Mouse (Mus musculus) hindbrain, embryonic 12.5 days (tissue): ENCODE measurements around the gene 1700123O20Rik. TPM values are rescaled to one million over a fixed set of nuclear protein-coding genes. Genes with fewer than 3 reads are reported as not detected.

Experiments
- ATAC-seq: fragments of 200-750 bp; cut with Nextera tagmentation; 2 replicates; pipeline ENCODE4 v1.8.0; 2017; ENCODE audit warnings: moderate TSS enrichment; ENCODE audit not compliant: low FRiP score
- H3K27ac ChIP-seq: fragments of 300-500 bp; sonication (generic); 2 replicates; pipeline ENCODE4 v1.5.1; 2016; ENCODE audit warnings: mild to moderate bottlenecking
- H3K27me3 ChIP-seq: fragments of 300-500 bp; sonication (generic); 2 replicates; pipeline ENCODE4 v1.6.1; 2016; ENCODE audit warnings: mild to moderate bottlenecking
- H3K36me3 ChIP-seq: fragments of 300-500 bp; sonication (generic); 2 replicates; pipeline ENCODE4 v1.6.1; 2016; ENCODE audit warnings: mild to moderate bottlenecking
- H3K4me1 ChIP-seq: fragments of 300-500 bp; sonication (generic); 2 replicates; pipeline ENCODE4 v1.6.1; 2016
- H3K4me2 ChIP-seq: fragments of 300-500 bp; sonication (generic); replicated peaks from 2 replicates; pipeline ENCODE4 v1.6.1; 2016; ENCODE audit warnings: mild to moderate bottlenecking
- H3K4me3 ChIP-seq: fragments of 300-500 bp; sonication (generic); 2 replicates; pipeline ENCODE4 v1.5.1; 2016; ENCODE audit warnings: mild to moderate bottlenecking
- H3K9ac ChIP-seq: fragments of 300-500 bp; sonication (generic); 2 replicates; pipeline ENCODE4 v1.6.1; 2016; ENCODE audit warnings: mild to moderate bottlenecking, moderate library complexity
- H3K9me3 ChIP-seq: fragments of 300-500 bp; sonication (generic); replicated peaks from 2 replicates; pipeline ENCODE4 v1.6.1; 2016; ENCODE audit warnings: mild to moderate bottlenecking
- WGBS: fragments of 180-500 bp; shearing (Covaris S2); methylation state at CpG from one replicate; pipeline ENCODE4 v1.1.7; 2016; 5-methylcytosine and 5-hydroxymethylcytosine counted together
- polyA plus RNA-seq: library from polyadenylated mRNA; unstranded; fragments of >200 nt; fragmentation: Nextera tagmentation; extraction: Ambion mirVana; gene quantifications from 2 replicates; pipeline ENCODE4 v1.2.1, GENCODE M21; 2016

The 1700123O20Rik gene
- 83.3 and 86.4 TPM in 2 replicates for polyA plus RNA-seq

GRCm38 (mm10) chr14:54686063-54686521, at the start of gene 1700123O20Rik:
Gene 1700123O20Rik (plus strand): TSS chr14:54686216.
- under 1% methylated on average over 41 of the region's 41 CpGs for WGBS
- Histone ChIP-seq H3K9ac (peak within 1 kb of the TSS; percentile 89), H3K4me2 (peak within 1 kb of the TSS; percentile 84), H3K27me3 (no peaks in the 10 kb centered on the region), H3K9me3 (no peaks in the 10 kb centered on the region), H3K4me3 (peak within 1 kb of the TSS; percentile 88), H3K36me3 (peaks cover 25% of the 10 kb centered on the region), H3K27ac (peak within 1 kb of the TSS; percentile 96), H3K4me1 (peaks cover 23% of the 10 kb centered on the region)
- peak; percentile 80 for ATAC-seq

GRCm38 (mm10) chr14:54636954-54637353, 49.1 kb upstream of the 1700123O20Rik start:
- ATAC-seq, result no peak
- no peaks in the 10 kb centered on the region for H3K9me3 ChIP-seq
- no peaks in the 10 kb centered on the region for H3K27me3 ChIP-seq
- no peak overlapping the region for H3K27ac ChIP-seq
- H3K36me3 ChIP-seq, result peaks cover 49% of the 10 kb centered on the region
- no peak overlapping the region for H3K9ac ChIP-seq
- WGBS, result 48% methylated on average over 8 of the region's 8 CpGs
- no peak overlapping the region for H3K4me2 ChIP-seq
- H3K4me1 ChIP-seq, result peaks cover 18% of the 10 kb centered on the region
- H3K4me3 ChIP-seq, result no peak overlapping the region

DNA sequence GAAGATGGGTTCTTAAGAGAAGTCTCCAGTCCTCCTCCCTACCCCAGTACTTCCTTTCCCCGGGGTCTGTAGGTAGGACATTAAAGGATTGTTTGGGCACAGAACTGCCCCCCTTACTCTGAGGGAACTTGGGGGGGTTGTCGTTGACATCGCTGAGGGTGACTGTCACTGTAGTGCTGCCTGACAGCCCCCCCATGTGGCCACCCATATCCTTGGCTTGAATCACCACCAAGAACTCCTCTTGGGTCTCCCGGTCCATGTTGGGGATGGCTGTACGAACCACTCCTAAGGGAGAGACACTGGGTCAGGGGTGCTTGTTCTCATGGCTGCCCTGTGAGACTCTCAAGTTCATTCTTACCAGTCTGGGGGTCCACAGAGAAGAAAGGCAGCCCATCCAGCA, 47.8 kb upstream of the 1700123O20Rik start:
- Histone ChIP-seq H3K9me3 (no peaks in the 10 kb centered on the region), H3K4me1 (peaks cover 18% of the 10 kb centered on the region), H3K4me2 (no peak overlapping the region), H3K27ac (no peak overlapping the region), H3K27me3 (no peaks in the 10 kb centered on the region), H3K9ac (no peak overlapping the region; the same call in 1 of the 2 replicates), H3K36me3 (peaks cover 48% of the 10 kb centered on the region), H3K4me3 (no peak overlapping the region)
- ATAC-seq, result no peak
- WGBS, result 83% methylated on average over 5 of the region's 5 CpGs

GRCm38 (mm10) chr14:54640121-54640520, 45.9 kb upstream of the 1700123O20Rik start:
- Histone ChIP-seq H3K4me3 (peak overlapping the region; percentile 70), H3K27ac (peak overlapping the region; percentile 26; the same call in 1 of the 2 replicates), H3K4me2 (peak overlapping the region; percentile 87), H3K4me1 (peaks cover 18% of the 10 kb centered on the region), H3K36me3 (peaks cover 62% of the 10 kb centered on the region), H3K27me3 (no peaks in the 10 kb centered on the region), H3K9ac (peak overlapping the region; percentile 91), H3K9me3 (no peaks in the 10 kb centered on the region)
- 10% methylated on average over 4 of the region's 4 CpGs for WGBS
- no peak for ATAC-seq

DNA sequence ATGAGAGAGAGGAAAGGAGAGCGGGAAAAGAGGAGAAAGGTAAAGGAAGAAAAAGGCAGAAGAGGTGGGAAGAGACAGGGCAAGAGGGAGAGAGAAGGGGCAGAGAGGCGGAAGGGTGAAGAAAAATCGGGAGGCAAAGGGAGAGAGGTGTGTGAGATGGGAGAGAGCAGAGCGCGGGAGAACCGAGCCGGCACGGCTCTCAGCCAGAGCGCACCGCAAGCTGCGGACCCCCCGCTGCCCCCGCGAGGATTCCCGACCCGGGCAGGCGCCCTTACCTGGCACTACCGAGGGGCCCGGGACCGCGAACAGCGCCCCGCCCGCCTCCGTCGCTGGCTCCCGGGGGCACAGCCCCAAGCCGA, 45.1 kb upstream of the 1700123O20Rik start, which contains the start of gene Gm17606:
Gene Gm17606 (plus strand): TSS at position 7 of the 359 bp plus-strand sequence.
- Histone ChIP-seq H3K27ac (peak within 1 kb of the TSS; percentile 87), H3K36me3 (peaks cover 65% of the 10 kb centered on the region), H3K27me3 (no peaks in the 10 kb centered on the region), H3K4me2 (peak within 1 kb of the TSS; percentile 87), H3K9me3 (no peaks in the 10 kb centered on the region), H3K4me3 (peak within 1 kb of the TSS; percentile 70), H3K4me1 (peaks cover 18% of the 10 kb centered on the region), H3K9ac (peak within 1 kb of the TSS; percentile 91)
- WGBS, result 1% methylated on average over 27 of the region's 28 CpGs
- no peak for ATAC-seq

DNA sequence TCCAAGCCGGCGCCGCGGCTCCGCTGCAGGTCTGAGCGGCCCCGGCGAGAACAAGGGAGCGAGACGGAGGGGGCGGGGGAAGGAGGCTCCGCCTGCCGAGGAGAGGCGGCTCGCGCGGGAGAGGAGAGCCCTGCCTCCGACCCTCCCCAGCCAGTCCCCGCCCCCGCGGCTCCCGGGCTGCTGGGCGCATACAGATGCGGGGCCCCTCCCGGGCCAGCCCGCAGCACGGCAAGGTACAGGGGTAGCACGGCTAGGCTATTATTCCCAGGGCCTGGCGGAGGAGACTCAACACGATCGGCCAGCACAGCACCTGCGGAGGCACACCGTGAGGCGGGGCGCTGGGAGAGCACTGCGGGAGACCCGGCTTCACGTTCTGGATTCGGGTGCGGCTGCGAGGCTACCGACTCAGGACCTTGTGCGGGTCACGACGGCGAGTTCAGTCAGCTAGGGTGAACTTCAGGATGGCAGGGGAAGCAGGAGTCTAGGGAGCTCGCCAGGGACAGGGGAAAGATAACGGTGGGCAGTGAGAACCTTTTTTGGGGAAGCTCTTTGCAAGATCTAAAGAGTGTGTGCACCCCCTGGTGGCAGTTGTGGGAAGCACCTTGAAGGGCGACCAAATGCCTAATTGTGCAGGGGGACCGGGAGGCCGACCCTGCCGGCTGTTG, 44.6 kb upstream of the 1700123O20Rik start, which contains the start of gene Cdh24:
Gene Cdh24 (minus strand): TSS at position 60 of the 665 bp plus-strand sequence.
- Histone ChIP-seq H3K36me3 (peaks cover 65% of the 10 kb centered on the region), H3K9ac (peak within 1 kb of the TSS; percentile 91), H3K4me3 (peak within 1 kb of the TSS; percentile 70), H3K9me3 (no peaks in the 10 kb centered on the region), H3K4me1 (peaks cover 18% of the 10 kb centered on the region), H3K27ac (peak within 1 kb of the TSS; percentile 87), H3K27me3 (no peaks in the 10 kb centered on the region), H3K4me2 (peak within 1 kb of the TSS; percentile 87)
- ATAC-seq, result peak; percentile 91
- WGBS, result under 1% methylated on average over 52 of the region's 52 CpGs

DNA sequence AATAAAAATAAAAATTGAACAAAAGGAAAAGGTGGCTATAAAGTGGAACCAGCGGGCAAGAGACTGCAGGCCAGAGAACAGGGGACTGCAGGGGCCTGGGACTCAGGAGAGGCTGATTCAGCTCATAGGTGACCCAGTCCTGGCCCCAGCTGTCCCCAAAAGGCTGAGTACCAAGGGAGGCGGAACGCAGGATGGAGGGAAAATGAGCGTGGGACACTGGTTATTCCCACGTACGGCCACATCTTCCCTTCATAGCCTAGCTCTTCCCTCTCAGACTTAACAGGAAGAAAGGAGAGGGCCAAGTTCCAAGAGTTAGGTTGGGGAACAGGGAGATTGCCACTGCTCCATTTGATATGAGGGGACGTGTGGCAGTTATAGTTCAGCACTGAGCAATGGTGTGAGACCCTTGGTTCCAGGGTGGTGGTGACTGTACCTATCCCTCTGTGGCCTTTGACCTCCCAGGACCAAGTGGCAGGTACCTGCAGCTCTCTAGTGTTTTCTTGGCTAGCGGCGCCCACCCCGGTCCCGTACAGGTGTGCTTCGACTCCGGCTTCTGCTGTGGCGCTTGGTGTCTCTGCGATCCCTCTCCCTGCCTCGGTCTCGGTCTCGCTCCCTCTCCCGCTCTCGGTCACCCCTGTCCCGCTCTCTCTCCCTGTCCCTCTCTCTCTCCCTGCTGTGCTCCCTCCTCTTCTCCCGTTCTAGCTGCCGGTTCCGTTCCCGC, 43.6 kb upstream of the 1700123O20Rik start:
- Histone ChIP-seq H3K36me3 (peaks cover 65% of the 10 kb centered on the region), H3K27ac (peak overlapping the region; percentile 87), H3K27me3 (no peaks in the 10 kb centered on the region)

DNA sequence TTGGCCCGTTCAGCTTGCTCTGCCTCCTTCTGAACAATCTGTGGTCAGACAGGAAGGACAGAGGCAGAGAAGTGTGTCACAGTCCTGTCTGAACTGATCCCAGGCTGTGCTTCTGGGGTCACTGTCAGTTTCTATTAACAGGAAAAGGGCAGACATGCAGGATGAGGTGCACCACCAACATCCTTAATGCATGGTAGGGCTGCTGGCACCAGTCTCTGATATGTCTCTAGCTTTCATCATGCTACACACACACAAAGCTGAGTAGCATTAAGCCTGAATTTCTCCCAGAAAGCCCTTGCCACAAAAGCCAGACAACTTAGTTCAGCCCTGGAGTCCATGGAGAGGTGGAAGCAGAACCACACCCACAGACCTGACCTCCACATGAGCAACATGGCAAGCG, 43.0 kb upstream of the 1700123O20Rik start:
- no peak overlapping the region for H3K9ac ChIP-seq
- no peak overlapping the region for H3K4me3 ChIP-seq
- peaks cover 72% of the 10 kb centered on the region for H3K36me3 ChIP-seq
- H3K9me3 ChIP-seq, result no peaks in the 10 kb centered on the region
- no peaks in the 10 kb centered on the region for H3K27me3 ChIP-seq
- no peak overlapping the region for H3K4me2 ChIP-seq
- WGBS, result 85% methylated on average over 2 of the region's 2 CpGs
- H3K4me1 ChIP-seq, result peaks cover 19% of the 10 kb centered on the region
- no peak overlapping the region; the same call in 1 of the 2 replicates for H3K27ac ChIP-seq
- ATAC-seq, result no peak

More for the DNA sequence above, 43.6 kb upstream of the 1700123O20Rik start:
- Histone ChIP-seq H3K9ac (no peak overlapping the region; the same call in 1 of the 2 replicates), H3K4me3 (no peak overlapping the region), H3K4me2 (no peak overlapping the region), H3K4me1 (peaks cover 18% of the 10 kb centered on the region), H3K9me3 (no peaks in the 10 kb centered on the region)
- 82% methylated on average over 25 of the region's 25 CpGs for WGBS
- no peak for ATAC-seq

GRCm38 (mm10) chr14:54644294-54644693, 41.7 kb upstream of the 1700123O20Rik start:
- peaks cover 71% of the 10 kb centered on the region for H3K36me3 ChIP-seq

DNA sequence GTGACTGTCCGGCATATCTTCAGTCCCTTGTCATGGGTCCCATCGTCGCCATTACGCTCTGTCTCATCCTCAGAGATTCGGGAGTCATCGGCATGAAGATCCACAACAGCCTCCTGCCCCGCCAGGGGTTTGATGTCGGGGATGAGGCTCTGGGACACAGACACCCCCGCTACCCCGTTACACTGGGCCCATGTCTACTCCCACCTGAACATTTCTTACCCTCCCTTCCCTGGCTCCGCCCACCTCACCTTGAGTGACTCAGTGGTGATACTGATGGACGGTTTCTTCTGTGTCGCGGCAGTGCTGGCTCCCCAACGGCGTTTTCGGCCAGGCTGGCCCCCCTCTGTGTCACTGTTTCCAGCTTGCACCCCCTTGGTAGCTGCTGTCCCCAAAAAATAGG, 39.6 kb upstream of the 1700123O20Rik start:
- no peak overlapping the region for H3K4me2 ChIP-seq
- H3K4me1 ChIP-seq, result peaks cover 28% of the 10 kb centered on the region
- H3K27me3 ChIP-seq, result no peaks in the 10 kb centered on the region
- H3K4me3 ChIP-seq, result no peak overlapping the region
- no peak overlapping the region for H3K27ac ChIP-seq
- peaks cover 89% of the 10 kb centered on the region for H3K36me3 ChIP-seq
- no peaks in the 10 kb centered on the region for H3K9me3 ChIP-seq
- no peak overlapping the region for H3K9ac ChIP-seq
- no peak for ATAC-seq
- 94% methylated on average over 17 of the region's 17 CpGs for WGBS

More at GRCm38 (mm10) chr14:54644294-54644693, 41.7 kb upstream of the 1700123O20Rik start:
- Histone ChIP-seq H3K4me3 (no peak overlapping the region), H3K9me3 (no peaks in the 10 kb centered on the region), H3K4me2 (no peak overlapping the region), H3K4me1 (peaks cover 23% of the 10 kb centered on the region), H3K9ac (no peak overlapping the region), H3K27ac (no peak overlapping the region), H3K27me3 (no peaks in the 10 kb centered on the region)
- no peak for ATAC-seq
- 97% methylated on average over 9 of the region's 9 CpGs for WGBS

DNA sequence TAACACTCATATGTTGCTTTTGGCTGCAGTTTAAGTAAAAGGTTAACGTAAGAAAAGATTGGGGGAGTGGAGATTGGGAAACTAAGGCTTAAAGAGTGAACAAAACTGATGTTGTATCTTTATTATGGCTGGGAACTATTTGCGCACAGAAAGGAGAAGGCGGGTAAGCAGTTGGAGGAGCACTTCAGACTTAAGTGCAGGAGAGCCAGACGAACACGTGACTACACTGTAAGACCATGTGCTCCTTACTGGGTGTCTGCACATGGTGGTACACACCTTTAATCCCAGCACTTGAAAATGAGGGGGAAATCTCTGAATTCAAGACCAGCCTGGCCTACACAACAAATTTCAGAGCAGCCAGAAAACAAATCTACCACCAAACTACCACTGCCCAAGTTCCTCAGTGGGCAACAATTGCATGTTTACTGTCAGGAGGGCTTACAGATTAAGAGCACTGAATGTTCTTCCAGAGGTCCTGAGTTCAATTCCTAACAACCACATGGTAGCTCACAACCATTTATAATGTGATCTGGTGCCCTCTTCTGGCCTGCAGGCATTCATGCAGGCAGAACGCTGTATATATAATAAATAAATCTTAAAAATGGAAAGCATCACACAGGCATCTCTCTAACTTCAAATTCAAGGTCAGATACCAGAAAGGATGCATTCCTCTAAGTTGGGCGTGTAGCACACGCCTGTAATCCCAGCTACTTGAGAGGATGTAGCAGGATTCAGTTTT, 38.9 kb upstream of the 1700123O20Rik start:
- no peak for ATAC-seq
- Histone ChIP-seq H3K27me3 (no peaks in the 10 kb centered on the region), H3K9ac (no peak overlapping the region), H3K4me3 (no peak overlapping the region), H3K9me3 (no peaks in the 10 kb centered on the region), H3K4me2 (no peak overlapping the region), H3K36me3 (peaks cover 95% of the 10 kb centered on the region), H3K4me1 (peaks cover 34% of the 10 kb centered on the region), H3K27ac (no peak overlapping the region)
- 96% methylated on average over 8 of the region's 8 CpGs for WGBS

DNA sequence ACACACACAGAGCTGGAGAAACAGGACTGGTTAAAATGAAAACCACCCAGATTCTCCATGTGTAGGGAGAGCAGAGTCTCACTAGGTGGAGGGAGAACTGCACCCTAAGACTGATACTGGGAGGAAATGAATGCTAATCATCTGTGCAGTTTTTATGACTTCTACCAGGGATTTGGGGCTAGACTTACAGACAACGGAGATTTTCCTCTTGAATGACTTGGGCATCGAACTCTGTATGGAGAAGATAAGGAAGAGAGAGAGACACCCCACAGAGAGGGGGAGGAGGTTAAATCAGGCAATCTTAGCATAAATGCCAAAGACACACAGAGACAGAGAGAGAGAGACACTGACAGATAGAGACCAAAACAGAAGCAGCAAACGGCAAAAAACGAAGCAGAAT, 38.1 kb upstream of the 1700123O20Rik start:
- no peak for ATAC-seq

More for the DNA sequence above, 38.1 kb upstream of the 1700123O20Rik start:
- Histone ChIP-seq H3K9me3 (no peaks in the 10 kb centered on the region), H3K4me3 (no peak overlapping the region), H3K36me3 (peaks cover 86% of the 10 kb centered on the region), H3K9ac (no peak overlapping the region), H3K4me2 (no peak overlapping the region), H3K27me3 (no peaks in the 10 kb centered on the region), H3K27ac (no peak overlapping the region), H3K4me1 (peaks cover 41% of the 10 kb centered on the region)
- WGBS, result 77% methylated on average over 4 of the region's 4 CpGs
